Mouse (Mus musculus) testis, adult 2 months (tissue): ENCODE data around the gene Slc5a10.

ENCODE experiments used
- CTCF ChIP-seq: fragments of 200-500 bp; IDR thresholded peaks from 2 replicates; pipeline ENCODE4 v1.5.1; 2012; ENCODE audit warnings: low read depth, mild to moderate bottlenecking, inconsistent platforms, low read length, moderate library complexity; ENCODE audit not compliant: control insufficient read depth, insufficient read depth, insufficient replicate concordance
- POLR2A ChIP-seq: fragments of 200-500 bp; IDR thresholded peaks from 2 replicates; pipeline ENCODE4 v1.6.1; 2012; ENCODE audit warnings: low read depth, mild to moderate bottlenecking, inconsistent platforms, low read length, moderate library complexity; ENCODE audit not compliant: control insufficient read depth

DNA sequence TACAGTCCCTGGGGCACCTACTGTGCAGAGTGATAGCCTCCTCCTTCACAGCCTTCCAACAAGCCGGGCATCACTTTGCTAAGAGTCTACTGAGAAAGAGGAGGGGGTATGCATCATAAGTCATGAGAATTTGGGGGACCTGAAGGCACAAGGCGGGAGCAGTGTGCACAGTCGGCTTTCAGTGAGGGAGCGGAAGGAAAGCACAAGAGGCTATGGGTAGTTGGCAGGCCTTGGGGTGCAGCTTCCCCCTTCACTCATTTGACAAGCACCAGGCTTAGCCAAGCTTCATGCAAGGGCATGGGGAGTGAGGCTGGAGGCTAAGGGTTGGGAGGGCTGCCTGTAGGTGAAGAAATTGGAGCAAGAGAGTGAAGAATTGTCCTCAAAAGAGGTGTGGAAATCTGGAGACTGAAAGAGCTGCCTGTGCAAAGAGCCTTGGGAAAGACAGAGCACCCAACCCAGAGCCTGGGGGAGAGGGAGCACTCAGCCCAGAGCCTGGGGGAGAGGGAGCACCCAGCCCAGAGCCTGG is 65.8 kb downstream of the Slc5a10 start:
- TF ChIP-seq CTCF (no peak), POLR2A (no peak)
